Mouse (Mus musculus): ENCODE results near the gene Enpp7. TPM values are rescaled to one million over a fixed set of nuclear protein-coding genes. Genes with fewer than 3 reads are reported as not detected.

Gene Enpp7
- polyA plus RNA-seq, 2 experiments, result not detected

DNA sequence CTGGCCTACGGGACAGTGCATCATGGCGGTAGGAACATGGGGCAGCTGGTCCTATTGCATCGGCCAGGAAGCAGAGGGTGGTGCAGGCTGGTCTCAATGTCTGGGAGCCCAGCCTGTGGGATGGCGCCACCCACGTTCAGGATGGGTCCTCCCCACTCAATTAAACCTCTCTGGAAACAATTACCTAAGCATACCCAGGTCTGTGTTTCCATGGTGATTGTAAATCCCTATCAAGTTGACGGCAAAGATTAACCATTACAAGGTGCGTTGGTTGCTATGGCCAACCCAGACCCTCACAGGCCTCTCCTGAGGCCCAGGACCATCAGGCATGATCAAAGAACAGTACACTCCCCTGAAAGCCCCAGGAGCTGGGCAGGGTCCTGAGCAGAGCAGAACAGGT, 22.9 kb upstream of the Enpp7 start:
- WGBS (ENCODE audit: insufficient replicate concordance), result 58% methylated on average over 7 of the region's 7 CpGs
- DNase-seq (ENCODE audit: low read depth in 3 of 3, low spot score in 3 of 3) (no peak), ATAC-seq (ENCODE audit: insufficient read depth) (no peak)
- Histone ChIP-seq H3K4me1 (replicated peaks; ENCODE audit: control insufficient read depth in 2 of 2, insufficient read depth in 2 of 2, low read length in 1 of 2) (no peaks in the 10 kb centered on the region), H3K36me3 (replicated peaks; ENCODE audit: control insufficient read depth, insufficient read depth, low read depth) (no peaks in the 10 kb centered on the region), H3K27ac (no peak overlapping the region), H3K4me3 (ENCODE audit: insufficient read depth in 1 of 2, low read depth in 2 of 2, low read length in 2 of 2) (no peak overlapping the region), H3K27me3 (ENCODE audit: control insufficient read depth, insufficient read depth, low read length) (no peaks in the 10 kb centered on the region), H3K9ac (replicated peaks) (no peak overlapping the region), H3K4me2 (ENCODE audit: low read depth) (no peak overlapping the region), H3K9me3 (ENCODE audit: control insufficient read depth, low read length) (no peaks in the 10 kb centered on the region)
- TF ChIP-seq EP300 (IDR thresholded peaks at IDR 0.05; ENCODE audit: low read depth), result no peak
- no peak for TF ChIP-seq CTCF (IDR thresholded peaks at IDR 0.05; ENCODE audit: low read depth)

DNA sequence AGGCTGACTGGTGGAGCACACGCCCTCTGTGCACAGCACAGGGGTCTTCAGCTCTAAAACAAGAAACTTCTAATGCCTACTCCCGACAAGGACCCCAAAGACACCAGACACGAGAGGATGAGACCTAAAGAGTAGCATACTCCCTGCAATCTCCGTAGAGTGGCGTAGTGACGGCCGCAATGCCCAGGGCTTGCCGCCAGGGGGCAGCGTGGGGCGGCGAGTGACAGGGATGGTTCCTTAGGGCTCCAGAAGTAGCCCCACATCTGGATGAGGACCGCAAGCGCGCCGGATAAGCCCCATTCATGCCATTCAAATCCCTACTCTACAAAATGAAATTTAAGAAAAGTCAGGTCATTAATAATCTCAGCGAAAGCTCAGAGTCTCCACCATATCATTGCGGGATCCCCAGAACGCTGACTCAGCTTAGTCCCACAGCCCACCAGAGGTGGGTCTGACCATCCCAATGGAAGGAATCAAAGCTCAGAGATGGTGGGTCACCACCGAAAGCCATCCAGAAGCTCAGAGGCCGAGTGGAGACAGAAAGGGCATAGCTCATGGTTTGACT, 16.4 kb upstream of the Enpp7 start:
- no peak overlapping the region for H3K27ac ChIP-seq
- ATAC-seq (ENCODE audit: insufficient read depth), result no peak
- WGBS (ENCODE audit: insufficient replicate concordance), result 30% methylated on average over 20 of the region's 20 CpGs
- H3K4me2 ChIP-seq (ENCODE audit: low read depth), result no peak overlapping the region
- no peaks in the 10 kb centered on the region for H3K9me3 ChIP-seq (ENCODE audit: control insufficient read depth, low read length)
- H3K4me3 ChIP-seq (ENCODE audit: insufficient read depth in 1 of 2, low read depth in 2 of 2, low read length in 2 of 2), result no peak overlapping the region
- no peak overlapping the region for H3K9ac ChIP-seq (replicated peaks)
- H3K27me3 ChIP-seq (ENCODE audit: control insufficient read depth, insufficient read depth, low read length), result no peaks in the 10 kb centered on the region
- H3K36me3 ChIP-seq (replicated peaks; ENCODE audit: control insufficient read depth, insufficient read depth, low read depth), result no peaks in the 10 kb centered on the region
- H3K4me1 ChIP-seq (replicated peaks; ENCODE audit: control insufficient read depth in 2 of 2, insufficient read depth in 2 of 2, low read length in 1 of 2), result peaks cover 0 to 3% of the 10 kb centered on the region in 2 experiments; a peak in 1 of 4 replicates
- peak; percentile 90 for TF ChIP-seq CTCF (IDR thresholded peaks at IDR 0.05; ENCODE audit: low read depth)
- no peak for TF ChIP-seq EP300 (IDR thresholded peaks at IDR 0.05; ENCODE audit: low read depth)
- no peak for DNase-seq (ENCODE audit: low read depth in 3 of 3, low spot score in 3 of 3)

DNA sequence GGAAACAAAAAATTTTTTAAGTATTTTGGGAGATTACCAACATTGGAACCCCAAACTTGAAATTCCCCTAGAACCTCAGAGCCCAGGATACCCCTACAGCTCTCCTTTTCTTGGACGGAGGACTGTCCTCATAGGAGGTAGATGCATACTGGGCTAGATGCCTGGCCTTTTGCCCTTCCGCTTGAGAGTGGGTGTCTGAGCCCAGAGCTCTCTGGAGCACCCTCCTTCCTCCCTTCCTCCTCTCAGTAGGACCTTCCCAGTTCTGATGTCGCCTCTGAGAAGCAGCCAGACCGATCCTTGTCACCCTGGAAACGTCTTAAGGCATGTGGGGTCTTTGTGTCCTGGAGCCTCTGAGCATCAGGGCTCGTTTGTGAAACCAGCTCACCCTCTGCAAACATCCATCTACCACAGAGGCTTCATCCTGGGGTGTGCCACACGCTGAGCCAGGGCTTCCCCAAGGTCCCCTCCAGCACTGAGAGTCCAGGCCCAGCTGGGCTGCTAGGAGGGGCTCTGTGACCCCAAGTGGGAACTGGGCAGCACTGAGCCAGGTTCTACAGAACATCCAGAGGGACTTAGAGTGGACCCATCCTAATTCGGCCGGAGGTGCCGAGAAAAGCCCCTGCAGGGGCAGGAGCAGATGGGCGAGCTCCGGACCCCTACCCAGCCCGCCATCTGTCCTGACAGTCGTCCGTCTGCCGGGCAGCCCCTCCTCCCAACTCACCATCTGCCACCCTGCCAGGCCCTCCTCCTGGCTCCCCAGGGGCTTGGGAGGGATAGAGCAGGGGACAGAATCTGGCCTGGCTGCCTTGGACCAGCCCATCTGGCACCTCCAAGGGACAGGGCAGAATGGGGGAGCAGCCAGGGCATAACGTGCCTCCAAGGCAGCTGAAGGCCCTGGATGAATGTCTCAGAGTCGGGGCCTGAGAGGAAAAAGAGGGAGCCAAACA, 15.3 kb upstream of the Enpp7 start:
- Histone ChIP-seq H3K9me3 (ENCODE audit: control insufficient read depth, low read length) (no peaks in the 10 kb centered on the region), H3K4me1 (replicated peaks; ENCODE audit: control insufficient read depth in 2 of 2, insufficient read depth in 2 of 2, low read length in 1 of 2) (peaks cover 0 to 3% of the 10 kb centered on the region in 2 experiments; a peak in 1 of 4 replicates), H3K4me2 (ENCODE audit: low read depth) (no peak overlapping the region), H3K9ac (replicated peaks) (no peak overlapping the region), H3K27ac (no peak overlapping the region), H3K27me3 (ENCODE audit: control insufficient read depth, insufficient read depth, low read length) (no peaks in the 10 kb centered on the region), H3K36me3 (replicated peaks; ENCODE audit: control insufficient read depth, insufficient read depth, low read depth) (no peaks in the 10 kb centered on the region), H3K4me3 (ENCODE audit: insufficient read depth in 1 of 2, low read depth in 2 of 2, low read length in 2 of 2) (no peak overlapping the region)
- WGBS (ENCODE audit: insufficient replicate concordance), result 45% methylated on average over 18 of the region's 18 CpGs
- ATAC-seq (ENCODE audit: insufficient read depth), result no peak
- TF ChIP-seq EP300 (IDR thresholded peaks at IDR 0.05; ENCODE audit: low read depth), result no peak
- no peak for TF ChIP-seq CTCF (IDR thresholded peaks at IDR 0.05; ENCODE audit: low read depth)
- no peak for DNase-seq (ENCODE audit: low read depth in 3 of 3, low spot score in 3 of 3)

DNA sequence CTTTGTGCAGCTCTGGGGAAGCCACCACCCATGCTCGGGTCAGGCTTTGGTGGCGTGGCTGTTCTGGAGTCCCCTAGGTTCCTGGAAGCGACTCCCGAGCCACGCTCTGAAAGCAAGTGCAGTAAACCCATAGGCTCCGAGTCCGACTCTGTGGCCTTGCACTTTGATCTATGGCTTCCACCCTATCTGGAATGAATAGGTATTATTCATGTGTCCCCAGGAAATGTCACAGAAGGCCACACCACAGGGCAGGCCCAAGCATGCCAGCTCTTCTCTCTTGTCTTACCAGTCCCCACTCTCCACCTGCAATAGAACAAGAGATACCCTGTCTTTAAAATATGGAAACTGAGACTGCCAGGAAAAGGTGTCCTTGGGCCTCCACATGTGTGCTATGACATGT, 13.6 kb upstream of the Enpp7 start:
- no peak for ATAC-seq (ENCODE audit: insufficient read depth)
- H3K27ac ChIP-seq, result no peak overlapping the region

DNA sequence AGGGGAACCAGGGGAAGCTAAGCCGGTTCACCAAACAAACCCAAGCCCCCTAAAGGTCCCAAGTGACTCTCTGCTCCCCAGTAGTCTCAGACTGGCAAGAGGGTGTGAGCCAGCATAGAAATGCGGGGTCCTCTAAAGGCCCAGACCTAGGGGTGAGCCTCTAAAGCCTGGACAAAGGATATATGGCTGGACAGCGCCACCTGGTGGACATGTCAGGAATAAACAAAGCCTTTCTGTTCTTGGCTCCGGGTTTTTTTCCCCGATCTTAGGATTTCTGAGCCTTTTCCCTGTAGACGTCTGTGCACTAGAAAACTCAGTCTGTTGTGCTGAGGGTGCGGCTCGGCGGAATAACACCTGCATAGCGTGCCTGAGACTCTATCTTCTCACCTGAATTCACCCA, 12.6 kb upstream of the Enpp7 start:
- H3K27ac ChIP-seq, result no peak overlapping the region
- no peak overlapping the region for H3K4me3 ChIP-seq (ENCODE audit: insufficient read depth in 1 of 2, low read depth in 2 of 2, low read length in 2 of 2)
- no peaks in the 10 kb centered on the region for H3K27me3 ChIP-seq (ENCODE audit: control insufficient read depth, insufficient read depth, low read length)
- DNase-seq (ENCODE audit: low read depth in 3 of 3, low spot score in 3 of 3) (peak; percentile 20 to 35 (median 28)), ATAC-seq (ENCODE audit: insufficient read depth) (no peak)
- H3K4me1 ChIP-seq (replicated peaks; ENCODE audit: control insufficient read depth in 2 of 2, insufficient read depth in 2 of 2, low read length in 1 of 2), result peaks cover 0 to 3% of the 10 kb centered on the region in 2 experiments; a peak in 1 of 4 replicates
- TF ChIP-seq EP300 (IDR thresholded peaks at IDR 0.05; ENCODE audit: low read depth) (no peak), CTCF (IDR thresholded peaks at IDR 0.05; ENCODE audit: low read depth) (peak; percentile 89)
- 3% methylated on average over 10 of the region's 10 CpGs for WGBS (ENCODE audit: insufficient replicate concordance)
- no peak overlapping the region for H3K9ac ChIP-seq (replicated peaks)
- H3K9me3 ChIP-seq (ENCODE audit: control insufficient read depth, low read length), result no peaks in the 10 kb centered on the region
- peak overlapping the region; percentile 31 for H3K4me2 ChIP-seq (ENCODE audit: low read depth)
- H3K36me3 ChIP-seq (replicated peaks; ENCODE audit: control insufficient read depth, insufficient read depth, low read depth), result no peaks in the 10 kb centered on the region

More for the DNA sequence above, 13.6 kb upstream of the Enpp7 start:
- H3K4me3 ChIP-seq (ENCODE audit: insufficient read depth in 1 of 2, low read depth in 2 of 2, low read length in 2 of 2), result no peak overlapping the region
- no peak overlapping the region for H3K4me2 ChIP-seq (ENCODE audit: low read depth)
- no peak for DNase-seq (ENCODE audit: low read depth in 3 of 3, low spot score in 3 of 3)
- no peak for TF ChIP-seq EP300 (IDR thresholded peaks at IDR 0.05; ENCODE audit: low read depth)
- TF ChIP-seq CTCF (IDR thresholded peaks at IDR 0.05; ENCODE audit: low read depth), result no peak
- 67% methylated on average over 7 of the region's 7 CpGs for WGBS (ENCODE audit: insufficient replicate concordance)
- H3K4me1 ChIP-seq (replicated peaks; ENCODE audit: control insufficient read depth in 2 of 2, insufficient read depth in 2 of 2, low read length in 1 of 2), result peaks cover 0 to 3% of the 10 kb centered on the region in 2 experiments; a peak in 1 of 4 replicates
- no peak overlapping the region for H3K9ac ChIP-seq (replicated peaks)
- no peaks in the 10 kb centered on the region for H3K27me3 ChIP-seq (ENCODE audit: control insufficient read depth, insufficient read depth, low read length)
- no peaks in the 10 kb centered on the region for H3K36me3 ChIP-seq (replicated peaks; ENCODE audit: control insufficient read depth, insufficient read depth, low read depth)
- H3K9me3 ChIP-seq (ENCODE audit: control insufficient read depth, low read length), result no peaks in the 10 kb centered on the region
